Mouse (Mus musculus): ENCODE results near the gene Asb16. TPM values are rescaled to one million over a fixed set of nuclear protein-coding genes. Genes with fewer than 3 reads are reported as not detected.
A peak's percentile ranks its signal among the peaks of the same experiment; 100 is the strongest.
"Not testable (repeated sequence)": the region's sequence is repeated elsewhere in the genome, so short reads cannot be mapped to it uniquely, and the experiment has no call there.

Gene Asb16
- polyA plus RNA-seq, 1 experiment from 2014 or later: 0.13 TPM

DNA sequence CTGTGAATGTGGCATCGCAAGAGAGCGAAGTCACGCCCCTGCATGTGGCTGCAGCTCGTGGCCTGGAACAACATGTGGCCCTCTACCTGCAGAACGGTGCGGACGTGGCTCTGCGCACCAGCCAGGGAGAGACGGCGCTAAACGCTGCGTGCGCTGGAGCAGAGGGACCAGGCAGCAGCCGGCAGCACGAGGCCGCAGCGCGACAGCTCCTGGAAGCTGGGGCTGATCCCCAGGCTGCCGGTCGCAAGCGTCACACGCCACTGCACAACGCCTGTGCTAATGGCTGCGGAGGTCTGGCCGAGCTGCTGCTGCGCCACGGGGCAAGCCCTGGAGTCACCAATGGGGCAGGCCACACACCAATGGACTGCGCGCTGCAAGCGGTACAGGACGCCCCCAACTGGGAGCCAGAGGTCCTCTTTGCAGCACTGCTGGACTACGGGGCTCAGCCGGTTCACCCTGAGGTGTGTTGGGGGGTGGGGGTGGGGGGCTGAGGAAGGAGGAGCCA is 7.9 kb downstream of the Asb16 start:
- Histone ChIP-seq H3K4me1 (replicated peaks) (peaks cover 10% of the 10 kb centered on the region), H3K9me3 (no peaks in the 10 kb centered on the region), H3K4me2 (peak overlapping the region; percentile 93), H3K36me3 (no peaks in the 10 kb centered on the region), H3K9ac (peak overlapping the region; percentile 45), H3K27me3 (0 out of 2 replicates have a peak, but pooled peaks cover 10% of the 10 kb centered on the region), H3K4me3 (peak overlapping the region; percentile 40), H3K27ac (replicated peaks) (peak overlapping the region; percentile 36; the same call in 1 of the 2 replicates)
- 2% methylated on average over 33 of the region's 33 CpGs for WGBS
- peak; percentile 84 for ATAC-seq (ENCODE audit: low FRiP score, low read depth)

DNA sequence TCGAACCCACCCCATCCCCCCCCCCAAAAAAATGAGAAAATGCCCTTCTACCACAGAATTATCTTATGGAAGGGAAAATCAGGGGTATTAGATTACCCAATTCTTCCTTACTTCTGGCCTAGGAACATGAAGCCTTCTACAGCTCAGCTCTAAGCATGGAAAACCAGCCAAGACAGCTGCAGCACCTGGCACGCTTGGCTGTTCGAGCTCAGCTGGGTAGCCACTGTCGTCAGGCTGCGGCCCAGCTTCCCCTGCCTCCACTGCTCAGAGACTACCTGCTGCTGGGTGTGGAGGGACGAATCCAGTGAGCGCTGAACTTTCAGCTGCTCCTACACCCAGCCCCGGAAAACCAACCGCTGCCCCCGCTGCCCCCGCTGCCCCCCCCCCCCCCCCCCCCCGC is 9.2 kb downstream of the Asb16 start:
- H3K4me2 ChIP-seq: no peak overlapping the region
- H3K27ac ChIP-seq (replicated peaks): no peak overlapping the region
- ATAC-seq (ENCODE audit: low FRiP score, low read depth): no peak
- WGBS: 59% methylated on average over 8 of the region's 12 CpGs
- no peaks in the 10 kb centered on the region for H3K36me3 ChIP-seq
- no peaks in the 10 kb centered on the region for H3K9me3 ChIP-seq
- H3K9ac ChIP-seq: no peak overlapping the region
- H3K27me3 ChIP-seq: 0 out of 2 replicates have a peak, but pooled peaks cover 10% of the 10 kb centered on the region
- H3K4me3 ChIP-seq: no peak overlapping the region
- H3K4me1 ChIP-seq (replicated peaks): peaks cover 10% of the 10 kb centered on the region

DNA sequence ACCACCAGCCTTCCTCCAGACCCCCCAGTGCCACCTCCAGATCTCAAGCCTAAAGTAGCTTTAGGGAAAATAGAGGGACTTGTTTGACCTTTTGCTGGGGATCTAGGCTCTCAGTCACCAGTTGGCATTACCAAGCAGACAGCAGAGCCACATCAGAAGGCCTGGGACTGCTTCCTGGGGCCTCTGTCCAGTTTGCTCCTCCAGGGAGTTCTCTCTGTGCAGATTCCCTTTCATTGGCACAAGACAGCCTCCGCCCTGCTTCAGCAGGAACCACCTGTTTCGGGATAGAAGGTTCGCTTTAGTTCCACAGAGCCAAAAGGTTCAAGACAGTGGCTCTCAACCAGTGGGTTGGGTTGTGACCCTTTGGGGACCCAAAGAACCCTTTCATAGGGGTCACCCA is 11.1 kb downstream of the Asb16 start:
- H3K9me3 ChIP-seq: no peaks in the 10 kb centered on the region
- H3K27ac ChIP-seq (replicated peaks): no peak overlapping the region
- WGBS: 92% methylated on average over 3 of the region's 3 CpGs
- 0 out of 2 replicates have a peak, but pooled peaks cover 10% of the 10 kb centered on the region for H3K27me3 ChIP-seq
- H3K4me3 ChIP-seq: no peak overlapping the region
- peaks cover 10% of the 10 kb centered on the region for H3K4me1 ChIP-seq (replicated peaks)
- no peaks in the 10 kb centered on the region for H3K36me3 ChIP-seq
- no peak overlapping the region for H3K4me2 ChIP-seq
- H3K9ac ChIP-seq: no peak overlapping the region
- ATAC-seq (ENCODE audit: low FRiP score, low read depth): no peak

DNA sequence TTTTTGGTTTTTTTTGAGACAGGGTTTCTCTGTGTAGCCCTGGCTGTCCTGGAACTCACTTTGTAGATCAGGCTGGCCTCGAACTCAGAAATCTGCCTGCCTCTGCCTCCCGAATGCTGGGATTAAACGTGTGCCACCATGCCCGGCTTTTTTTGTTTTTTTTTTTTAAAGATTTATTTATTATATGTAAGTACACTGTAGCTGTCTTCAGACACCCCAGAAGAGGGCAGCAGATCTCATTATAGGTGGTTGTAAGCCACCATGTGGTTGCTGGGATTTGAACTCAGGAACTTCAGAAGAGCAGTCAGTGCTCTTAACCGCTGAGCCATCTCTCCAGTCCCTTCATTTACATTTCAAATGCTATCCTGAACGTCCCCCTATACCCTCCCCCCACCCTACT is 11.7 kb downstream of the Asb16 start:
- not testable (repeated sequence) for ATAC-seq (ENCODE audit: low FRiP score, low read depth); H3K4me3 ChIP-seq; H3K4me2 ChIP-seq; H3K36me3 ChIP-seq; H3K9ac ChIP-seq; H3K9me3 ChIP-seq; H3K27ac ChIP-seq (replicated peaks); H3K27me3 ChIP-seq; H3K4me1 ChIP-seq (replicated peaks)
- WGBS: 70% methylated on average over 6 of the region's 6 CpGs

DNA sequence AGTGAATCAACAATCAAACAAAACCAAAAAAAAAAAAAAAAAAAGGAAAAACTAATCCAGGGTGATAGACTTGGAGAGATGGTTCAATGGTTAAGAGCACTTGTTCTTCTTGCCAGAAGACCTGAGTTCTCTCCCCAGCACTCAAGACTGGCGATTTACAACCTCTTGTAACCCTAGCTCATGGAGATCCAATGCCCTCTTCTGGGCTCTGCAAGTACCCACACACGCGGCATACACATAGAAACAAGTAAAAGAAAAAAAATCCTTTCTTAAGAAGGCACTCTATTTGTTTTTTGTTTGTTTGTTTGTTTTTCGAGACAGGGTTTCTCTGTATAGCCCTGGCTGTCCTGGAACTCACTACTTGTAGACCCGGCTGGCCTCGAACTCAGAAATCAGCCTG is 15.4 kb downstream of the Asb16 start:
- H3K9me3 ChIP-seq: no peaks in the 10 kb centered on the region
- no peak for ATAC-seq (ENCODE audit: low FRiP score, low read depth)
- H3K36me3 ChIP-seq: 0 out of 2 replicates have a peak, but pooled peaks cover 6% of the 10 kb centered on the region
- WGBS: 83% methylated on average over 6 of the region's 6 CpGs
- H3K27me3 ChIP-seq: no peaks in the 10 kb centered on the region
- H3K27ac ChIP-seq (replicated peaks): peak overlapping the region; percentile 90
- no peak overlapping the region for H3K9ac ChIP-seq
- H3K4me2 ChIP-seq: peak overlapping the region; percentile 81
- H3K4me1 ChIP-seq (replicated peaks): peaks cover 24% of the 10 kb centered on the region
- peak overlapping the region; percentile 88 for H3K4me3 ChIP-seq

DNA sequence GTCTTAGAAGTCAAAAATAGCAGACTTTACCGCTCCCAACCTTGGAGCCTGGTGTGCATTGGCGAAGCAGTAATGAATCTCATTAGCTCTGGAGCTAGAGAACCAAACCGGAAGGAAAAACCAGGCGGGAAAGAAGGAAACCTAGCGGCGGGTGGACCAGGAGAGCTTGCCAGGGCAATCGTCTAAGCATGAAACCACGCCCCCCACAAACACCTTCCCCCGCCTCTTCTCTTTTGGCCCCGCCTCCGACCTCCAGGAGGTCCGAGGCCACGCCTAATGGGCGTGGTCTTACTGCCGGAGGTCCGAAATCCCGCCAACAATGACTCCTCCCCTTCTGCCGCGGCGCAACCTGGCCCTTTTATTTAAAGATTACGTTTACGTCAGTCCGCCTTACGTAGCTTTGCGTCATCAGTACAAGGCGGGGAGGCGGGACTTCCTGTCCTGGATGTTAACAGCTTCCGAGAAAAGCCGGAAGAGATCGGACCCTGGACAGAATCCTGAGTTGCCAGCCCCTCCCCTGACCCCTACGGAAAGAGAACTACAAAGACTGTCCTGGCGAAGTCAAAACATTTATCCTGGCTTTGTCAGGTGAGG is 16.1 kb downstream of the Asb16 start, which contains the start of gene Tmub2:
Tmub2 (plus strand) TSS at position 431 of the 594 bp plus-strand sequence.
- H3K9me3 ChIP-seq: no peaks in the 10 kb centered on the region

DNA sequence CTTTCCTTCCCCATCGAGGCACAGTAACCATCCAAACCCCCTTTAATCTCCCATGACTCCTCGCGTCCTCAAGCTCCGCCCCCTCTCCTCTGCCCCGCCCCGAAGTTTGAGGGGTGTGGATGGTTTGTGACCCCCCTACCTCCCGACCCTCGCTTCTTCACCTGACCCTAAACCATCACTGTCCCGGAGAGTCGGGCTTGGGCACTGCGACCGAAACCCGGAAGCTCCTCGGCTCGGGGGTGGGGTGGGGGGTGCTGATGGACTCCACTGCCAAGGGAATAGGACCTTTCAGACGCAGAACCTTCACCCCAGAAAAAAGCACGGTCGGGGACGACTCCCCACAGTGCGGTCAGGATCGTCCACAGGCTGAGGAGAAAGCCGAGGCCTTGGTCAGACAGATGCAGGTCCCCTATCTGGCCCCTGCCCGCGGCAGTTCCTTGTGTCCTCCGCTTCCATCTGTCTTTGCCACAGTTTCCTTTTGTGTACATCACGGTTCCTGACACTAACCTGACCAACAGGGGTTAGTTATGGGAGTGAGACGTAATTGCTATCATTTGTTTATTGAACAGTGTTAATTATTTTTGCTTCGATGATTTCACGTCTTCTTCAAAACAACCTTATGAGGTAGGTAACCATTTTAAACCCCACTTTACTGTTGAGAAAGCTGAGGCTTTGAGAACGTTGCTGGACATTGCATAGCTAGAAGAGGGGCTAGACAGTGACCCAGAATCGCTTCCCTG is 16.7 kb downstream of the Asb16 start:
- Histone ChIP-seq H3K27ac (replicated peaks) (peak overlapping the region; percentile 90), H3K9me3 (no peaks in the 10 kb centered on the region), H3K27me3 (no peaks in the 10 kb centered on the region), H3K36me3 (0 out of 2 replicates have a peak, but pooled peaks cover 7% of the 10 kb centered on the region), H3K4me3 (peak overlapping the region; percentile 88), H3K4me2 (peak overlapping the region; percentile 81), H3K4me1 (replicated peaks) (peaks cover 26% of the 10 kb centered on the region), H3K9ac (peak overlapping the region; percentile 83)
- ATAC-seq (ENCODE audit: low FRiP score, low read depth): peak; percentile 74
- WGBS: 6% methylated on average over 31 of the region's 31 CpGs

More for the DNA sequence above, 16.1 kb downstream of the Asb16 start, which contains the start of gene Tmub2:
- Histone ChIP-seq H3K4me2 (peak within 1 kb of the TSS; percentile 81), H3K36me3 (0 out of 2 replicates have a peak, but pooled peaks cover 6% of the 10 kb centered on the region), H3K9ac (peak within 1 kb of the TSS; percentile 83), H3K27ac (replicated peaks) (peak within 1 kb of the TSS; percentile 90), H3K27me3 (no peaks in the 10 kb centered on the region), H3K4me1 (replicated peaks) (peaks cover 26% of the 10 kb centered on the region), H3K4me3 (peak within 1 kb of the TSS; percentile 88)
- peak; percentile 94 for ATAC-seq (ENCODE audit: low FRiP score, low read depth)
- WGBS: under 1% methylated on average over 32 of the region's 32 CpGs

DNA sequence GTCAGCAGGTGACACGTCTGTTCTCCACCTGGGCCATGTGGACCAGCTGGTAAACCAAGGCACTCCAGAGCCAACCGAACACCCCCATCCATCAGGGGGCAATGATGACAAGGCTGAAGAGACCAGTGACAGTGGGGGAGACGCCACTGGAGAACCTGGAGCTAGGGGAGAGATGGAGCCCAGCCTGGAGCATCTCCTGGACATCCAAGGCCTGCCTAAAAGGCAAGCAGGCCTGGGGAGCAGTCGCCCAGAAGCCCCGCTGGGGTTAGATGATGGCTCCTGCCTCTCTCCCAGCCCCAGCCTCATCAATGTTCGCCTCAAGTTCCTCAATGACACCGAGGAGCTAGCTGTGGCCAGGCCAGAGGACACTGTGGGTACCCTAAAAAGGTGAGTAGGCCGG is 18.9 kb downstream of the Asb16 start:
- no peak overlapping the region for H3K27ac ChIP-seq (replicated peaks)
- 84% methylated on average over 8 of the region's 8 CpGs for WGBS
- no peak for ATAC-seq (ENCODE audit: low FRiP score, low read depth)
- no peak overlapping the region for H3K4me2 ChIP-seq
- H3K9ac ChIP-seq: no peak overlapping the region
- peaks cover 26% of the 10 kb centered on the region for H3K4me1 ChIP-seq (replicated peaks)
- no peaks in the 10 kb centered on the region for H3K27me3 ChIP-seq
- H3K9me3 ChIP-seq: no peaks in the 10 kb centered on the region
- peaks cover 29% of the 10 kb centered on the region for H3K36me3 ChIP-seq
- H3K4me3 ChIP-seq: no peak overlapping the region

DNA sequence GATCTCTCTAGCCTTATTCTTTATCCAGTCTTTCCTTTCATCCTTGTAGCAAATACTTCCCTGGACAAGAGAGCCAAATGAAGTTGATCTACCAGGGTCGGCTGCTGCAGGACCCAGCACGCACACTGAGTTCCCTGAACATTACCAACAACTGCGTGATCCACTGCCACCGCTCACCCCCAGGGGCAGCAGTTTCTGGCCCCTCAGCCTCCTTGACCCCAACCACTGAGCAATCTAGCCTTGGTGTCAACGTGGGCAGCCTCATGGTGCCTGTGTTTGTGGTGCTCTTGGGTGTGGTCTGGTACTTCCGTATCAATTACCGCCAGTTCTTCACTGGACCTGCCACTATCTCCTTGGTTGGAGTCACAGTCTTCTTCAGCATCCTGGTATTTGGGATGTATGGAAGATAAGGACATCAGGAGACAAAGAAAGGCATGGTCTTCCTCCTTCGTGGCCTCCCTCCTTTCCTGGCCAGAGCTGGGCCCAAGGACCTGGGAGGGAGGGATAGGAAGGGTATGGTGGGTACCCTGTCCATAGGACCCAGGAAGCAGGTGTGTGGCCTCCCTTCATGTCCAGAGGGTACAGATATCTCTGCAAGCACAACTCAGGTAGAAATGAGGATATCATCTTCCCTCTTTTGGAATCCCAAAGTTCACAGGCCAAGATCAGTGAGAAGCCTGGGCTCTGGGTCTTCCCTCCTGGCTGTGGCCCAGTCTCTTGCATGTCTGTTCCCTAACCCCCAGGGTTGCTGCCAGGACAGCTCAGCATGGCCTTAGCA is 19.7 kb downstream of the Asb16 start:
- WGBS: 82% methylated on average over 8 of the region's 8 CpGs
- ATAC-seq (ENCODE audit: low FRiP score, low read depth): no peak
- H3K36me3 ChIP-seq: peaks cover 36% of the 10 kb centered on the region

DNA sequence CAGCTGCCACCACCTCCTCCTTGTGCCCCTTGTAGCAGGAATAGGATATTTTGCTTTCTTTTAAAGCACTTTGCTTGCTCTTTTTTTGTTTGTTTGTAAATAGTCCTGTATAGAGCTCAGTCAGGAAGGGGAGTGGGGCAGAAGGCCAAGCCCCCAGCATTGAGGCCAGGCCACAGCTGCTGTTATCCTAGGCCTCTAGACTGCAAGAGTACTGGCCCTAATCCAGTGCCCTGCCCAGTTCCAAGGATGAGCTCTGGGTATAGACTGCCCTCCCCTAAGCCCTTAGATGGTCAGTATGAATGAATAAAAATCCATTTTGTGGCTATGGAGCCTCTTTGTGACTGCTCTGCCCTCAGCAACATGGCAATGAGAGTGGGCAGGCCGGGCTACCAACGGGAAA is 20.4 kb downstream of the Asb16 start:
- 81% methylated on average over 2 of the region's 2 CpGs for WGBS

More for the DNA sequence above, 19.7 kb downstream of the Asb16 start:
- H3K4me3 ChIP-seq: no peak overlapping the region
- no peaks in the 10 kb centered on the region for H3K9me3 ChIP-seq
- H3K4me1 ChIP-seq (replicated peaks): peaks cover 26% of the 10 kb centered on the region
- H3K27me3 ChIP-seq: no peaks in the 10 kb centered on the region
- H3K9ac ChIP-seq: no peak overlapping the region
- H3K4me2 ChIP-seq: no peak overlapping the region
- no peak overlapping the region for H3K27ac ChIP-seq (replicated peaks)

DNA sequence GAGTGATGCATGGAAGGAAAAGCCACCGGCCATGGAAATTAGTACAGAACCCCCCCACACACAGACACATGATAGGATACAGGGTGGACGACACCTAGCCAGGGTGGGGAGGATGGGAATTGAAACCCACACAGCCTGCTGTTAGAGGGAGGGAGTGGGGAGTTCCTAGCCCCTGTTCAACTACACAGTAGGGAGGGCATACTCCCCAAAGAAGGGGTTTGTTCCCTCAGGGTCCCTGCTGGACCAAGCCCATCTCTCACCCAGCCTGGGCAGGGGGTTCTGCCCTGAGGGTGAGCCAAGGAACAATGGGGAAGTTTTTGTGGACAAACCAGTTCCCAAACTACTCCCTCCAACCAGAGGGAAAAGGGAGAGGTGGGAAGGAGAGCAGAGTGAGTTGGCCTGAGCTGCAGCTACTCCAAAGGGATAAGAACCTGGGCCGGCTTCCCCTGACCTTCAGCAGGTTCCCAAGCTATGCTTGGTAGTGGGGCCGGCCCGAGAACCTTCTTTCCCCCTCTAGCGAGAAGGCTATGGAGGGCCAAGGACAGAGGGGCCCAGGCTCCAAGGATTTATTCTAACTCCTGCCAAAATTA is 21.1 kb downstream of the Asb16 start:
- WGBS: 62% methylated on average over 6 of the region's 6 CpGs
- peaks cover 40% of the 10 kb centered on the region for H3K36me3 ChIP-seq
- ATAC-seq (ENCODE audit: low FRiP score, low read depth): no peak

More for the DNA sequence above, 20.4 kb downstream of the Asb16 start:
- no peak overlapping the region for H3K4me3 ChIP-seq
- no peak overlapping the region for H3K4me2 ChIP-seq
- H3K27ac ChIP-seq (replicated peaks): no peak overlapping the region
- peaks cover 40% of the 10 kb centered on the region for H3K36me3 ChIP-seq
- peaks cover 26% of the 10 kb centered on the region for H3K4me1 ChIP-seq (replicated peaks)
- no peak overlapping the region for H3K9ac ChIP-seq
- no peaks in the 10 kb centered on the region for H3K27me3 ChIP-seq
- ATAC-seq (ENCODE audit: low FRiP score, low read depth): no peak
- no peaks in the 10 kb centered on the region for H3K9me3 ChIP-seq

More for the DNA sequence above, 21.1 kb downstream of the Asb16 start:
- Histone ChIP-seq H3K9ac (no peak overlapping the region), H3K4me2 (no peak overlapping the region), H3K4me3 (no peak overlapping the region), H3K4me1 (replicated peaks) (peaks cover 33% of the 10 kb centered on the region), H3K9me3 (no peaks in the 10 kb centered on the region), H3K27me3 (no peaks in the 10 kb centered on the region), H3K27ac (replicated peaks) (no peak overlapping the region)
